Mouse (Mus musculus) limb, embryonic 10.5 days (tissue): ENCODE data around the gene Tmem116. TPM values are rescaled to one million over a fixed set of nuclear protein-coding genes. Genes with fewer than 3 reads are reported as not detected.

Source experiments
- DNase-seq: peaks from one replicate; pipeline ENCODE4 v3.0.0-alpha.2; 2017; ENCODE audit warnings: low spot score
- H3K27ac ChIP-seq: fragments of 300-500 bp; sonication (generic); 2 replicates; pipeline ENCODE4 v1.5.1; 2016; ENCODE audit warnings: mild to moderate bottlenecking
- H3K27me3 ChIP-seq: fragments of 300-500 bp; sonication (generic); 2 replicates; pipeline ENCODE4 v1.6.1; 2016; ENCODE audit warnings: low read depth, mild to moderate bottlenecking; ENCODE audit not compliant: poor library complexity, severe bottlenecking
- H3K36me3 ChIP-seq: fragments of 300-500 bp; sonication (generic); 2 replicates; pipeline ENCODE4 v1.6.1; 2016; ENCODE audit warnings: mild to moderate bottlenecking, moderate library complexity
- H3K4me1 ChIP-seq: fragments of 300-500 bp; sonication (generic); 2 replicates; pipeline ENCODE4 v1.6.1; 2016
- H3K4me3 ChIP-seq: fragments of 300-500 bp; sonication (generic); 2 replicates; pipeline ENCODE4 v1.5.1; 2016; ENCODE audit warnings: mild to moderate bottlenecking, moderate library complexity
- H3K9me3 ChIP-seq: fragments of 300-500 bp; sonication (generic); replicated peaks from 2 replicates; pipeline ENCODE4 v1.6.1; 2016; ENCODE audit warnings: mild to moderate bottlenecking
- WGBS: fragments of 180-500 bp; shearing (Covaris S2); methylation state at CpG from one replicate; pipeline ENCODE4 v1.1.7; 2016; 5-methylcytosine and 5-hydroxymethylcytosine counted together
- polyA plus RNA-seq: library from polyadenylated mRNA; unstranded; fragments of >200 nt; fragmentation: Nextera tagmentation; extraction: Ambion mirVana; gene quantifications from 2 replicates; pipeline ENCODE4 v1.2.1, GENCODE M21; 2016

Gene Tmem116
- polyA plus RNA-seq, 1 experiment from 2014 or later: 0.73 TPM

- H3K27me3 ChIP-seq: no peaks in the 10 kb centered on the region
- peaks cover 40% of the 10 kb centered on the region for H3K36me3 ChIP-seq
- no peaks in the 10 kb centered on the region for H3K9me3 ChIP-seq
- WGBS: 41% methylated on average over 8 of the region's 8 CpGs
- no peak overlapping the region for H3K27ac ChIP-seq
- peaks cover 28% of the 10 kb centered on the region for H3K4me1 ChIP-seq
- H3K4me3 ChIP-seq: peak overlapping the region; percentile 92
- DNase-seq: no peak
These were observed 490 bp upstream of the Tmem116 start for GRCm38 (mm10) chr5:121451203-121451602.

DNA sequence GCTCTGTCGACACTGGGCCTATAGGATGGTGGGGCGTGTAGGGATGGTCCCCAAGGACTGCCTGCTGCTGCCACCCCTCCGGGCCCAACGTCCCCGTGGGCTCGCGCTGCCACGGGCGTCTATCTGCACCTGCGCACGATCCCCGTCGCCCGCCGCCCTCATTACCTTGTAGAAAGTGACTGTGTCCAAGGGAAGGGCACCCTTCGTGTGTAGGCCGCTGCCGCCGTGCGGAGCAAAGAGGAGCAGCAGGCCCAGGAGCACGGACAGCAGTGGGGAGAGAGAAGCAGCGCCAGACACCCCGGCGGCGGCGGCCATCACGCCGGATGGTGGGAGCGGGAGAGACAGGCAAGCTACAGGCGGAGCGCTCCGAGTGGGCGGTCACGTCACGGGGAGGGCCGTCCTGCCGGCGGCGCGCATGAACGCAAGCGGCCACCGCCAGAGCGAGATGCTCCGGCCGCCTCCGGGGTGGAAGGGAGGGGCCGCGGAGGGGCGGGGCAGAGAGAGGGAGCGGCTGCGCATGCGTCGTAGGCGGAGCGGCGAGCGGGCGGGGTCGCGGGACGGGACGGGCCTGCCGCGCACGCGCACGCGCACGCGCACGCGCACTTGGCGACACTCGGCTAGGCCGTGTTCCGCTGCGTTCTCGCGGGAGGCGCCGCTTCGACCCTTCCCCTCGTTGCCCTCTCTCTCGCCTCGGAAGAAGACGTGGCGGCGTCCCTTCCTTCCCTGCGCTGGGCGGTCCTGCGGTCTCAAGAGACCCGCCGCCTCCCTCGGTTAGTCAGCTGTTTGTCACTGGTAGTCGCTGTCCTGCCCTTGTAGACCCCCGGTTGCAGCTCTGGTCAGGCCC, 555 bp downstream of the Tmem116 start, which contains the start of gene Erp29:
TSS of gene Erp29 (minus strand) at position 481 of the 844 bp plus-strand sequence.
- Histone ChIP-seq H3K27me3 (no peaks in the 10 kb centered on the region), H3K27ac (peak within 1 kb of the TSS; percentile 95), H3K4me3 (peak within 1 kb of the TSS; percentile 92), H3K9me3 (no peaks in the 10 kb centered on the region), H3K36me3 (peaks cover 29% of the 10 kb centered on the region), H3K4me1 (peaks cover 28% of the 10 kb centered on the region)
- peak; percentile 99 for DNase-seq
- WGBS: under 1% methylated on average over 93 of the region's 97 CpGs

DNA sequence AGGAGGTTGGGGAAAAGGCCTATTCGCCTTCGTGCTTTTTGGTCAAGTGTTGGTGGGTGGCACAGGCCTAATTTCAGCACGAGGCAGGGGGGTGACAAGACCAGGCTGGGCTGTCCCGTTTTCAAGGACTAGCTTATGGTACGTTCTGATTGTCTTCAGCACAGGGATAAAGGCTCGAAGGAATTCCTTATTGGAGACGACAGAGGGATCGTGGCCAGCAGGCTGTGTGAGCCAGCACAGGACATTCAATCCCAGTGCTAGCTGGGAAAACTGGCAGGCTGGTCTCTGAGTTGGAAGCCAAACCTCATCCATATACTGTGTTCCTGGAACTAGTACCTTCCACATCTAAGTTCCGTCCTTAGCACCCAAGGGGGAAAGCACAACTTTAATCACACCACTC, 1.2 kb downstream of the Tmem116 start:
- H3K4me3 ChIP-seq: peak overlapping the region; percentile 92
- peaks cover 23% of the 10 kb centered on the region for H3K36me3 ChIP-seq
- 12% methylated on average over 9 of the region's 9 CpGs for WGBS
- H3K27me3 ChIP-seq: no peaks in the 10 kb centered on the region
- peaks cover 28% of the 10 kb centered on the region for H3K4me1 ChIP-seq
- DNase-seq: no peak
- H3K9me3 ChIP-seq: no peaks in the 10 kb centered on the region
- H3K27ac ChIP-seq: peak overlapping the region; percentile 95

GRCm38 (mm10) chr5:121453743-121454502, 2.2 kb downstream of the Tmem116 start:
- no peak for DNase-seq
- 90% methylated on average over 13 of the region's 13 CpGs for WGBS
- Histone ChIP-seq H3K4me1 (peaks cover 28% of the 10 kb centered on the region), H3K27ac (no peak overlapping the region), H3K4me3 (no peak overlapping the region), H3K9me3 (no peaks in the 10 kb centered on the region), H3K27me3 (no peaks in the 10 kb centered on the region), H3K36me3 (peaks cover 13% of the 10 kb centered on the region)

GRCm38 (mm10) chr5:121454503-121454782, 2.8 kb downstream of the Tmem116 start:
- H3K27me3 ChIP-seq: no peaks in the 10 kb centered on the region
- peaks cover 27% of the 10 kb centered on the region for H3K4me1 ChIP-seq
- WGBS: 91% methylated on average over 3 of the region's 3 CpGs
- H3K4me3 ChIP-seq: no peak overlapping the region
- no peak overlapping the region for H3K27ac ChIP-seq
- no peak for DNase-seq
- H3K9me3 ChIP-seq: no peaks in the 10 kb centered on the region
- H3K36me3 ChIP-seq: peaks cover 8% of the 10 kb centered on the region

- H3K4me1 ChIP-seq: peaks cover 19% of the 10 kb centered on the region
- H3K27me3 ChIP-seq: no peaks in the 10 kb centered on the region
- WGBS: 74% methylated on average over 9 of the region's 9 CpGs
- H3K36me3 ChIP-seq: no peaks in the 10 kb centered on the region
- no peak overlapping the region for H3K27ac ChIP-seq
- H3K4me3 ChIP-seq: no peak overlapping the region
- no peak for DNase-seq
- no peaks in the 10 kb centered on the region for H3K9me3 ChIP-seq
These were observed 4.0 kb downstream of the Tmem116 start for GRCm38 (mm10) chr5:121455510-121456265.

DNA sequence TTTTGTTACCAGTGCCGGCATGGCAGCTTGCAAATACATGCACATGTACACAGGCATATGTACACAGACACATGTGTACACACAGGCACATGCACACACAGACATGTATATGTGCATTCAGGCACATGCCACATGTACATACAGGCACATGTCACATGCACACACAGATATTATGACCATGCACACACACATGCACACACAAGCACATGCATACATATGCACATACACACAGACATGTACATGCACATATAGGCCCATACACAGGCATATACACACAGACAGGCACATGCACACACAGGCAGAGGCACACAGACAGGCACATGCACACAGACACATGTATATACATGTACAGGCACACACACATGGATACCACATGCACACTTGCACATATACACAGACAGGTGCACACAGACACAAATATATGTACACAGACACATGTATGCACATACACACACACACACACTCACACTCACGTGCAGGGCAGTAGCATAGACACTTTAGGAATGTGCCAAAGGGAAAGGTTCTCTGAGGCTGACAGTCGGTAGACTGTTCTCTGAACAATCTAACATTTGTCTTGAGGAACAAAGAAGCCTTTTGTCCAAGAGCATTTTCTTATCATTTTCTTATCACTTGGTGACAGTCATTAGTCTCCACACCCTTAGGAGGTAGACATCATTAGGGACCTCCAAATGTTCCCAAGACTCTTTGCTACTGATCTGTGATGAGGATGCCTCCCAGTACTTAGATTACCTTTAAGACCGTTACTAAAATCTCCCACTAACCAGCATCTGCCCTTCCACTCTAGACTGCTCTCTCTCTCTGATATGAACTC, 9.9 kb downstream of the Tmem116 start:
- Histone ChIP-seq H3K27ac (no peak overlapping the region), H3K27me3 (no peaks in the 10 kb centered on the region), H3K36me3 (no peaks in the 10 kb centered on the region), H3K9me3 (no peaks in the 10 kb centered on the region), H3K4me1 (peaks cover 13% of the 10 kb centered on the region), H3K4me3 (no peak overlapping the region)
- DNase-seq: no peak
- WGBS: 73% methylated on average over 4 of the region's 4 CpGs

GRCm38 (mm10) chr5:121462171-121462502, 10.4 kb downstream of the Tmem116 start:
- DNase-seq: no peak
- H3K27ac ChIP-seq: no peak overlapping the region
- H3K4me1 ChIP-seq: peaks cover 13% of the 10 kb centered on the region
- no peaks in the 10 kb centered on the region for H3K9me3 ChIP-seq
- H3K27me3 ChIP-seq: no peaks in the 10 kb centered on the region
- no peaks in the 10 kb centered on the region for H3K36me3 ChIP-seq
- 41% methylated on average over 1 of the region's 1 CpGs for WGBS
- H3K4me3 ChIP-seq: no peak overlapping the region

DNA sequence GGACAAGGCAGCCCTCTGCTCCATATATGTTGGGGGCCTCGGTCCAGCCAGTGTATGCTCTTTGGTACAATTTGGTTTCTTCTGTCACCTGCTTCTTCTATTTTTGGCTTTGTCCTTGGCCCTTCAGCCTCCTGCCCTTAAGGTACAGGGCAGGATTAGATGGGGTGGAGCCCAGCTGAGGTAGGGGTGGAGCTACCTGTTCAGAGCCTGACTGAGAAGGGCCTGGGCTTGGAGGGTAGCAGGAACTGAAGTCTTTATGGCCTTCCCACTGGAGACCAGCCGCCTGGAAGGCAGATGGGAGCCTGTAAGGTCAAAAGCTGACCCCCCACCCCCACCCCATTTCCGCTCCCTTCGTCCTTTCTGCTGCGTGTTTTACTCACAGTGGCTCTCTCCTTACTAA, 11.3 kb downstream of the Tmem116 start:
- Histone ChIP-seq H3K27ac (no peak overlapping the region), H3K9me3 (no peaks in the 10 kb centered on the region), H3K4me1 (peaks cover 13% of the 10 kb centered on the region), H3K27me3 (no peaks in the 10 kb centered on the region), H3K36me3 (no peaks in the 10 kb centered on the region), H3K4me3 (no peak overlapping the region)
- 44% methylated on average over 5 of the region's 5 CpGs for WGBS
- DNase-seq: no peak

DNA sequence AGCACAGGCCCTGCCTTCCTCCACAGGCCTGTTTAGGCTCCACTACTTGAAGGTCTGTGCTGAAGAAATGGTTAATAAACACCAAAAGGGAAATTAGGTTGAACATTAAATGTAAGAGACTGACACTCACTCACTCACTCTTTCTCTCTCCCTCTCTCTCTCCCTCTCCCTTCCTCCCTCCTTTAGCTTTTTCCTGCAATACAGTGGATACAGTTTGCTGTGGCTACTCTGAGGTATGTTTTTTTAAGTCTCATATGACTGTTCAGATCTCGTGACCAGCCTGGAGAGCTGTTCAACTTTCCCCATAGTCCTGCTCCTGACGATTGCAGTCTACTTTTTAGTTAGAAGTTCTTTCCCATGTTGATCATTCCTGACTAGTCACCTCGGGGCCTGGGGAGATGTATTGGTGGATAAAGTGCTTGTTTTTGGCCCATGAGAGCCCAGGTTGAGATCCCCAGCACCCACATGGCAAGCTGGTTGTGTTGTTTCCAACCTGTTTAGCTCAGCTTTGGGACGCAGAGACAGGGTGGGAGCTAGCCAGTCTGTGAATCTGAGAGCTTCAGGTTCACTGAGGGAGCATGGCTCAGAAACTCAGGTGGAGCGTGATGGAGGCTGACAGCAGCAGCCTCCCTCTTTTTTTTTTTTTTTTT, 12.0 kb downstream of the Tmem116 start:
- no peak overlapping the region for H3K27ac ChIP-seq
- WGBS: 75% methylated on average over 5 of the region's 5 CpGs
- no peak for DNase-seq

DNA sequence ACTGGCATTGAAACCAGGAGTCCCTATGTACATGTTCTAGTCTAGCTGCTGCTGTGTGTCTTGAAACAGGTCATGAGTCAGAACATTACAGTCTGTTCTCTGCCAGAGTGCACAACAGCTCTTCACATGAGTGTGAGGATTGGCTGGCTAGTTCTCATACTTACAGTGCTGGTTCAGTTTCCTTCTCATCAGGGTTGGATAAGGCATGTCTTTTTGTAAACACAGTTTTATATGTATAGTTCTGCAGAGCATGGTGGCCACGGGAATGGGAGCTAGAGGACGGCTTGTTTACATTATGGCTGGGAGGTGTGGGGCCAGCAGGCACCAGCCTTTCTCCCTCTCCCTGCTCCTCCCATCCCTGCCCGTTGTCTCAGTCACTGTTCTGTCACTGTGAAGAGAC, 17.9 kb downstream of the Tmem116 start:
- 26% methylated on average over 3 of the region's 3 CpGs for WGBS
- no peaks in the 10 kb centered on the region for H3K9me3 ChIP-seq
- H3K36me3 ChIP-seq: no peaks in the 10 kb centered on the region
- no peaks in the 10 kb centered on the region for H3K27me3 ChIP-seq
- no peak for DNase-seq
- H3K4me1 ChIP-seq: no peaks in the 10 kb centered on the region
- H3K27ac ChIP-seq: no peak overlapping the region
- no peak overlapping the region for H3K4me3 ChIP-seq

More for the DNA sequence above, 12.0 kb downstream of the Tmem116 start:
- Histone ChIP-seq H3K4me3 (no peak overlapping the region), H3K9me3 (no peaks in the 10 kb centered on the region), H3K27me3 (no peaks in the 10 kb centered on the region), H3K36me3 (no peaks in the 10 kb centered on the region), H3K4me1 (peaks cover 13% of the 10 kb centered on the region)

- no peak for DNase-seq
- Histone ChIP-seq H3K4me3 (no peak overlapping the region), H3K27ac (no peak overlapping the region), H3K36me3 (no peaks in the 10 kb centered on the region), H3K4me1 (no peaks in the 10 kb centered on the region), H3K27me3 (no peaks in the 10 kb centered on the region), H3K9me3 (no peaks in the 10 kb centered on the region)
- 86% methylated on average over 2 of the region's 2 CpGs for WGBS
These were observed 20.7 kb downstream of the Tmem116 start for GRCm38 (mm10) chr5:121472411-121472810.
